Mouse (Mus musculus): ENCODE results near the gene Prkg1. TPM values are rescaled to one million over a fixed set of nuclear protein-coding genes. Genes with fewer than 3 reads are reported as not detected.

The Prkg1 gene
- total and polyA plus RNA-seq, 3 experiments, result not detected

- no peaks in the 10 kb centered on the region for H3K36me3 ChIP-seq (ENCODE audit: control insufficient read depth in 1 of 2, insufficient read depth in 2 of 2, low read length in 2 of 2)
- no peaks in the 10 kb centered on the region for H3K9me3 ChIP-seq (replicated peaks; ENCODE audit: insufficient read depth, low read length)
- H3K9ac ChIP-seq (ENCODE audit: control insufficient read depth, low read depth, low read length, poor library complexity, severe bottlenecking), result no peak overlapping the region
- H3K4me3 ChIP-seq (ENCODE audit: control insufficient read depth in 1 of 2, insufficient read depth in 1 of 2, low read depth in 2 of 2, low read length in 2 of 2), result no peak overlapping the region
- no peaks in the 10 kb centered on the region for H3K27me3 ChIP-seq (ENCODE audit: control insufficient read depth in 1 of 2, insufficient read depth in 2 of 2, low read length in 2 of 2)
- H3K27ac ChIP-seq (ENCODE audit: control insufficient read depth, low read depth, low read length), result no peak overlapping the region
- no peak for TF ChIP-seq POLR2AphosphoS5 (IDR thresholded peaks at IDR 0.05; ENCODE audit: borderline replicate concordance, low read depth, low read length)
- no peak for TF ChIP-seq ZMIZ1 (IDR thresholded peaks at IDR 0.05; ENCODE audit: low read depth, low read length)
- TF ChIP-seq HCFC1 (IDR thresholded peaks at IDR 0.05; ENCODE audit: low read depth, low read length), result no peak
- TF ChIP-seq MXI1 (IDR thresholded peaks at IDR 0.05; ENCODE audit: low read depth, low read length), result no peak
- no peak for TF ChIP-seq RCOR1 (IDR thresholded peaks at IDR 0.05; ENCODE audit: low read depth, low read length)
- TF ChIP-seq EP300 (IDR thresholded peaks at IDR 0.05; ENCODE audit: low read depth in 1 of 2, low read length in 2 of 2), result no peak
- TF ChIP-seq USF1 (IDR thresholded peaks at IDR 0.05; ENCODE audit: low read depth, low read length), result no peak
- TF ChIP-seq SMC3 (IDR thresholded peaks at IDR 0.05; ENCODE audit: low read depth, low read length), result no peak
- TF ChIP-seq MAZ (IDR thresholded peaks at IDR 0.05; ENCODE audit: low read depth, low read length), result no peak
- TF ChIP-seq ZKSCAN1 (IDR thresholded peaks at IDR 0.05; ENCODE audit: low read depth, low read length), result no peak
- no peaks in the 10 kb centered on the region for H3K4me1 ChIP-seq (ENCODE audit: control insufficient read depth in 1 of 2, insufficient read depth in 2 of 2, low read length in 2 of 2)
- no peak for DNase-seq (ENCODE audit: low read depth, low spot score)
- no peaks in the 10 kb centered on the region for H3K79me2 ChIP-seq (ENCODE audit: control insufficient read depth, insufficient read depth, low read length, poor library complexity)
Observed at GRCm38 (mm10) chr19:30626036-30626435, 1138.8 kb downstream of the Prkg1 start.

GRCm38 (mm10) chr19:30625391-30625790, 1139.4 kb downstream of the Prkg1 start:
- Histone ChIP-seq H3K9ac (ENCODE audit: control insufficient read depth, low read depth, low read length, poor library complexity, severe bottlenecking) (no peak overlapping the region), H3K4me3 (ENCODE audit: control insufficient read depth in 1 of 2, insufficient read depth in 1 of 2, low read depth in 2 of 2, low read length in 2 of 2) (no peak overlapping the region), H3K27ac (ENCODE audit: control insufficient read depth, low read depth, low read length) (no peak overlapping the region), H3K79me2 (ENCODE audit: control insufficient read depth, insufficient read depth, low read length, poor library complexity) (no peaks in the 10 kb centered on the region), H3K9me3 (replicated peaks; ENCODE audit: insufficient read depth, low read length) (no peaks in the 10 kb centered on the region), H3K27me3 (ENCODE audit: control insufficient read depth in 1 of 2, insufficient read depth in 2 of 2, low read length in 2 of 2) (no peaks in the 10 kb centered on the region), H3K4me1 (ENCODE audit: control insufficient read depth in 1 of 2, insufficient read depth in 2 of 2, low read length in 2 of 2) (no peaks in the 10 kb centered on the region), H3K36me3 (ENCODE audit: control insufficient read depth in 1 of 2, insufficient read depth in 2 of 2, low read length in 2 of 2) (no peaks in the 10 kb centered on the region)
- TF ChIP-seq GATA1 (IDR thresholded peaks at IDR 0.05; ENCODE audit: low read depth, low read length) (no peak), MEF2A (IDR thresholded peaks at IDR 0.05; ENCODE audit: extremely low read depth, insufficient replicate concordance, low read depth, low read length, poor library complexity, severe bottlenecking) (no peak), TBP (IDR thresholded peaks at IDR 0.05; ENCODE audit: low read depth, low read length) (no peak), CHD2 (IDR thresholded peaks at IDR 0.05; ENCODE audit: low read length) (no peak), POLR2A (IDR thresholded peaks at IDR 0.05; ENCODE audit: control insufficient read depth in 1 of 2, insufficient read depth in 1 of 2, low read depth in 1 of 2, low read length in 2 of 2, poor library complexity in 1 of 2) (no peak), ZKSCAN1 (IDR thresholded peaks at IDR 0.05; ENCODE audit: low read depth, low read length) (no peak), RAD21 (IDR thresholded peaks at IDR 0.05; ENCODE audit: low read depth, low read length) (no peak)
- DNase-seq (ENCODE audit: low read depth, low spot score), result no peak

- no peak overlapping the region for H3K27ac ChIP-seq (ENCODE audit: control insufficient read depth, low read depth, low read length)
- H3K9ac ChIP-seq (ENCODE audit: control insufficient read depth, low read depth, low read length, poor library complexity, severe bottlenecking), result no peak overlapping the region
- H3K36me3 ChIP-seq (ENCODE audit: control insufficient read depth in 1 of 2, insufficient read depth in 2 of 2, low read length in 2 of 2), result no peaks in the 10 kb centered on the region
- no peak for DNase-seq (ENCODE audit: low read depth, low spot score)
- no peaks in the 10 kb centered on the region for H3K4me1 ChIP-seq (ENCODE audit: control insufficient read depth in 1 of 2, insufficient read depth in 2 of 2, low read length in 2 of 2)
- no peaks in the 10 kb centered on the region for H3K9me3 ChIP-seq (replicated peaks; ENCODE audit: insufficient read depth, low read length)
- TF ChIP-seq NRF1 (IDR thresholded peaks at IDR 0.05; ENCODE audit: insufficient read depth, low read depth, low read length, poor library complexity, severe bottlenecking) (no peak), JUND (IDR thresholded peaks at IDR 0.05; ENCODE audit: low read depth, low read length) (no peak)
- no peaks in the 10 kb centered on the region for H3K27me3 ChIP-seq (ENCODE audit: control insufficient read depth in 1 of 2, insufficient read depth in 2 of 2, low read length in 2 of 2)
- no peak overlapping the region for H3K4me3 ChIP-seq (ENCODE audit: control insufficient read depth in 1 of 2, insufficient read depth in 1 of 2, low read depth in 2 of 2, low read length in 2 of 2)
- no peaks in the 10 kb centered on the region for H3K79me2 ChIP-seq (ENCODE audit: control insufficient read depth, insufficient read depth, low read length, poor library complexity)
Observed at GRCm38 (mm10) chr19:30623620-30624019, 1141.2 kb downstream of the Prkg1 start.

Measured in MEL (cell line).